Mouse (Mus musculus): ENCODE data around the gene Arid1b. TPM values are rescaled to one million over a fixed set of nuclear protein-coding genes. Genes with fewer than 3 reads are reported as not detected.

The Arid1b gene
- polyA plus RNA-seq, 1 experiment from 2014 or later: 11.2 TPM

GRCm38 (mm10) chr17:5022019-5022544 lies 27.9 kb downstream of the Arid1b start:
- no peaks in the 10 kb centered on the region for H3K27me3 ChIP-seq (replicated peaks)
- peaks cover 29% of the 10 kb centered on the region for H3K4me1 ChIP-seq
- no peak overlapping the region for H3K27ac ChIP-seq
- WGBS: 32% methylated on average over 9 of the region's 9 CpGs
- H3K36me3 ChIP-seq: no peaks in the 10 kb centered on the region
- H3K9ac ChIP-seq: no peak overlapping the region
- H3K9me3 ChIP-seq: no peaks in the 10 kb centered on the region
- ATAC-seq (ENCODE audit: insufficient read depth, low FRiP score, low read depth): no peak
- peak overlapping the region; percentile 35 for H3K4me2 ChIP-seq
- H3K4me3 ChIP-seq (replicated peaks): no peak overlapping the region

GRCm38 (mm10) chr17:5023745-5024144 lies 29.6 kb downstream of the Arid1b start:
- no peak for ATAC-seq (ENCODE audit: insufficient read depth, low FRiP score, low read depth)
- H3K4me1 ChIP-seq: peaks cover 25% of the 10 kb centered on the region
- H3K27me3 ChIP-seq (replicated peaks): no peaks in the 10 kb centered on the region
- H3K27ac ChIP-seq: no peak overlapping the region
- H3K9me3 ChIP-seq: no peaks in the 10 kb centered on the region
- 74% methylated on average over 10 of the region's 10 CpGs for WGBS
- no peaks in the 10 kb centered on the region for H3K36me3 ChIP-seq
- H3K4me3 ChIP-seq (replicated peaks): no peak overlapping the region
- no peak overlapping the region for H3K9ac ChIP-seq
- no peak overlapping the region for H3K4me2 ChIP-seq

GRCm38 (mm10) chr17:5025400-5025799 lies 31.3 kb downstream of the Arid1b start:
- Histone ChIP-seq H3K4me1 (peaks cover 22% of the 10 kb centered on the region), H3K9ac (no peak overlapping the region), H3K27me3 (replicated peaks) (no peaks in the 10 kb centered on the region), H3K36me3 (no peaks in the 10 kb centered on the region), H3K4me3 (replicated peaks) (no peak overlapping the region), H3K27ac (no peak overlapping the region), H3K9me3 (no peaks in the 10 kb centered on the region), H3K4me2 (no peak overlapping the region)
- 95% methylated on average over 1 of the region's 1 CpGs for WGBS
- ATAC-seq (ENCODE audit: insufficient read depth, low FRiP score, low read depth): no peak

GRCm38 (mm10) chr17:5026578-5026977 lies 32.4 kb downstream of the Arid1b start:
- Histone ChIP-seq H3K36me3 (no peaks in the 10 kb centered on the region), H3K9ac (no peak overlapping the region), H3K4me2 (no peak overlapping the region), H3K4me3 (replicated peaks) (no peak overlapping the region), H3K27me3 (replicated peaks) (no peaks in the 10 kb centered on the region), H3K4me1 (peaks cover 19% of the 10 kb centered on the region), H3K27ac (no peak overlapping the region), H3K9me3 (no peaks in the 10 kb centered on the region)
- WGBS: 64% methylated on average over 2 of the region's 2 CpGs
- ATAC-seq (ENCODE audit: insufficient read depth, low FRiP score, low read depth): no peak

GRCm38 (mm10) chr17:5029148-5029547 lies 35.0 kb downstream of the Arid1b start:
- H3K27ac ChIP-seq: no peak overlapping the region
- 0 out of 2 replicates have a peak, but pooled peaks cover 8% of the 10 kb centered on the region for H3K4me1 ChIP-seq
- no peaks in the 10 kb centered on the region for H3K27me3 ChIP-seq (replicated peaks)
- no peak overlapping the region for H3K4me2 ChIP-seq
- H3K9me3 ChIP-seq: no peaks in the 10 kb centered on the region
- H3K9ac ChIP-seq: no peak overlapping the region
- 87% methylated on average over 4 of the region's 4 CpGs for WGBS
- no peak for ATAC-seq (ENCODE audit: insufficient read depth, low FRiP score, low read depth)
- H3K4me3 ChIP-seq (replicated peaks): no peak overlapping the region
- H3K36me3 ChIP-seq: no peaks in the 10 kb centered on the region

- no peaks in the 10 kb centered on the region for H3K27me3 ChIP-seq (replicated peaks)
- no peak overlapping the region for H3K4me3 ChIP-seq (replicated peaks)
- 0 out of 2 replicates have a peak, but pooled peaks cover 8% of the 10 kb centered on the region for H3K4me1 ChIP-seq
- no peak overlapping the region for H3K9ac ChIP-seq
- no peak overlapping the region for H3K27ac ChIP-seq
- H3K9me3 ChIP-seq: no peaks in the 10 kb centered on the region
- no peaks in the 10 kb centered on the region for H3K36me3 ChIP-seq
- WGBS: 53% methylated on average over 2 of the region's 2 CpGs
- no peak overlapping the region for H3K4me2 ChIP-seq
- no peak for ATAC-seq (ENCODE audit: insufficient read depth, low FRiP score, low read depth)
Observed at GRCm38 (mm10) chr17:5030290-5030689, 36.2 kb downstream of the Arid1b start.

GRCm38 (mm10) chr17:5033346-5033745 lies 39.2 kb downstream of the Arid1b start:
- no peaks in the 10 kb centered on the region for H3K27me3 ChIP-seq (replicated peaks)
- no peaks in the 10 kb centered on the region for H3K9me3 ChIP-seq
- 0 out of 2 replicates have a peak, but pooled peaks cover 8% of the 10 kb centered on the region for H3K4me1 ChIP-seq
- WGBS: 56% methylated on average over 3 of the region's 3 CpGs
- H3K9ac ChIP-seq: no peak overlapping the region
- ATAC-seq (ENCODE audit: insufficient read depth, low FRiP score, low read depth): no peak
- H3K4me3 ChIP-seq (replicated peaks): no peak overlapping the region
- no peaks in the 10 kb centered on the region for H3K36me3 ChIP-seq
- no peak overlapping the region for H3K27ac ChIP-seq
- no peak overlapping the region for H3K4me2 ChIP-seq

- WGBS: 83% methylated on average over 3 of the region's 3 CpGs
- no peak overlapping the region for H3K9ac ChIP-seq
Observed at GRCm38 (mm10) chr17:5034201-5034600, 40.1 kb downstream of the Arid1b start.

GRCm38 (mm10) chr17:5036200-5036835 lies 42.2 kb downstream of the Arid1b start:
- H3K27ac ChIP-seq: no peak overlapping the region
- no peak overlapping the region for H3K4me2 ChIP-seq
- no peaks in the 10 kb centered on the region for H3K9me3 ChIP-seq
- no peak for ATAC-seq (ENCODE audit: insufficient read depth, low FRiP score, low read depth)
- 0 out of 2 replicates have a peak, but pooled peaks cover 2% of the 10 kb centered on the region for H3K4me1 ChIP-seq
- H3K9ac ChIP-seq: no peak overlapping the region
- H3K4me3 ChIP-seq (replicated peaks): no peak overlapping the region
- 62% methylated on average over 2 of the region's 2 CpGs for WGBS
- H3K36me3 ChIP-seq: no peaks in the 10 kb centered on the region
- H3K27me3 ChIP-seq (replicated peaks): no peaks in the 10 kb centered on the region

More at GRCm38 (mm10) chr17:5034201-5034600, 40.1 kb downstream of the Arid1b start:
- Histone ChIP-seq H3K4me1 (0 out of 2 replicates have a peak, but pooled peaks cover 8% of the 10 kb centered on the region), H3K27me3 (replicated peaks) (no peaks in the 10 kb centered on the region), H3K4me2 (no peak overlapping the region), H3K36me3 (no peaks in the 10 kb centered on the region), H3K9me3 (no peaks in the 10 kb centered on the region), H3K4me3 (replicated peaks) (no peak overlapping the region), H3K27ac (no peak overlapping the region)
- no peak for ATAC-seq (ENCODE audit: insufficient read depth, low FRiP score, low read depth)

GRCm38 (mm10) chr17:5037199-5037598 lies 43.1 kb downstream of the Arid1b start:
- H3K9ac ChIP-seq: no peak overlapping the region
- no peak overlapping the region for H3K4me2 ChIP-seq
- ATAC-seq (ENCODE audit: insufficient read depth, low FRiP score, low read depth): no peak
- no peak overlapping the region for H3K27ac ChIP-seq
- H3K9me3 ChIP-seq: no peaks in the 10 kb centered on the region
- H3K36me3 ChIP-seq: no peaks in the 10 kb centered on the region
- WGBS: 84% methylated on average over 8 of the region's 8 CpGs
- no peak overlapping the region for H3K4me3 ChIP-seq (replicated peaks)
- no peaks in the 10 kb centered on the region for H3K27me3 ChIP-seq (replicated peaks)
- no peaks in the 10 kb centered on the region for H3K4me1 ChIP-seq

GRCm38 (mm10) chr17:5039826-5040225 lies 45.7 kb downstream of the Arid1b start:
- Histone ChIP-seq H3K27me3 (replicated peaks) (no peaks in the 10 kb centered on the region), H3K27ac (no peak overlapping the region), H3K4me3 (replicated peaks) (no peak overlapping the region), H3K9ac (no peak overlapping the region), H3K9me3 (no peaks in the 10 kb centered on the region), H3K36me3 (no peaks in the 10 kb centered on the region), H3K4me1 (no peaks in the 10 kb centered on the region), H3K4me2 (no peak overlapping the region)
- ATAC-seq (ENCODE audit: insufficient read depth, low FRiP score, low read depth): no peak
- WGBS: 78% methylated on average over 2 of the region's 2 CpGs

- Histone ChIP-seq H3K4me2 (no peak overlapping the region), H3K4me3 (replicated peaks) (no peak overlapping the region), H3K9ac (no peak overlapping the region), H3K9me3 (no peaks in the 10 kb centered on the region), H3K27me3 (replicated peaks) (no peaks in the 10 kb centered on the region), H3K27ac (no peak overlapping the region), H3K4me1 (no peaks in the 10 kb centered on the region), H3K36me3 (no peaks in the 10 kb centered on the region)
- 77% methylated on average over 7 of the region's 7 CpGs for WGBS
- no peak for ATAC-seq (ENCODE audit: insufficient read depth, low FRiP score, low read depth)
Observed at GRCm38 (mm10) chr17:5043871-5044270, 49.7 kb downstream of the Arid1b start.

All from stomach, embryonic 15.5 days (tissue).